Mouse (Mus musculus) kidney, embryonic 15.5 days (tissue): ENCODE data around the gene Endou. TPM values are rescaled to one million over a fixed set of nuclear protein-coding genes. Genes with fewer than 3 reads are reported as not detected.

Source experiments
- ATAC-seq: fragments of 200-750 bp; cut with Nextera tagmentation; replicated peaks from 2 replicates; pipeline ENCODE4 v1.8.0; 2017; ENCODE audit warnings: moderate TSS enrichment; ENCODE audit not compliant: low FRiP score
- H3K27ac ChIP-seq: fragments of 300-500 bp; sonication (generic); 2 replicates; pipeline ENCODE4 v1.5.1; 2015; ENCODE audit warnings: mild to moderate bottlenecking, inconsistent platforms
- H3K27me3 ChIP-seq: fragments of 300-500 bp; sonication (generic); 2 replicates; pipeline ENCODE4 v1.6.1; 2015; ENCODE audit warnings: inconsistent platforms
- H3K36me3 ChIP-seq: fragments of 300-500 bp; sonication (generic); 2 replicates; pipeline ENCODE4 v1.6.1; 2015; ENCODE audit warnings: inconsistent platforms
- H3K4me1 ChIP-seq: fragments of 300-500 bp; sonication (generic); 2 replicates; pipeline ENCODE4 v1.6.1; 2015; ENCODE audit warnings: inconsistent platforms
- H3K4me2 ChIP-seq: fragments of 300-500 bp; sonication (generic); 2 replicates; pipeline ENCODE4 v1.6.1; 2015; ENCODE audit warnings: moderate library complexity, mild to moderate bottlenecking, inconsistent platforms
- H3K4me3 ChIP-seq: fragments of 300-500 bp; sonication (generic); replicated peaks from 2 replicates; pipeline ENCODE4 v1.5.1; 2015; ENCODE audit warnings: mild to moderate bottlenecking, inconsistent platforms
- H3K9ac ChIP-seq: fragments of 300-500 bp; sonication (generic); 2 replicates; pipeline ENCODE4 v1.6.1; 2015; ENCODE audit warnings: mild to moderate bottlenecking, inconsistent platforms
- H3K9me3 ChIP-seq: fragments of 300-500 bp; sonication (generic); replicated peaks from 2 replicates; pipeline ENCODE4 v1.6.1; 2016; ENCODE audit warnings: inconsistent platforms
- WGBS: fragments of 180-500 bp; shearing (Covaris S2); methylation state at CpG from one replicate; pipeline ENCODE4 v1.1.7; 2015; ENCODE audit warnings: mixed read lengths; 5-methylcytosine and 5-hydroxymethylcytosine counted together
- polyA plus RNA-seq: library from polyadenylated mRNA; unstranded; fragments of >200 nt; fragmentation: Nextera tagmentation; extraction: Ambion mirVana; gene quantifications from 2 replicates; pipeline ENCODE4 v1.2.1, GENCODE M21; 2015

Endou gene
- polyA plus RNA-seq, 1 experiment from 2014 or later = 0.36 TPM

DNA sequence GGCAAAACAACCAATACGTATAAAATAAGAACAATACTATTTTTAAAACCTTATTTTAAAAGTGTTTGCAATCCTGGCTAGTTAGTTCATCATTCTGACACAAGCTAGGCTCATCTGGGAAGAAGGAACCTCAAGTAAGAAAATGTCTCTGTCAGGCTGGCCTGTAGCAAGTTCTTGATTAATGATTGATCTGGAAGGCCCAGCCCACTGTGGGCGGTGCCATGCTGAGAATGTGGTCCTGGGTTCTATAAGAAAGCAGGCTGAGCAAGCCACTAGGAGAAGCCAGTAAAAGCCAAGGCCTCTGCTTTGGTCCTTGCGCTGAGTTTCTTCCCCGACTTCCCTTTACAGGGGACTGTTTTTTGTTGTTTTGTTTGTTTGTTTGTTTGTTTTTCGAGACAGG lies 21.4 kb upstream of the Endou start:
- no peak for ATAC-seq
- Histone ChIP-seq H3K4me3 (no peak overlapping the region), H3K27me3 (no peaks in the 10 kb centered on the region), H3K4me1 (peaks cover 37% of the 10 kb centered on the region), H3K27ac (no peak overlapping the region), H3K9ac (no peak overlapping the region), H3K4me2 (no peak overlapping the region), H3K9me3 (no peaks in the 10 kb centered on the region), H3K36me3 (peaks cover 42% of the 10 kb centered on the region)
- 93% methylated on average over 5 of the region's 5 CpGs for WGBS

DNA sequence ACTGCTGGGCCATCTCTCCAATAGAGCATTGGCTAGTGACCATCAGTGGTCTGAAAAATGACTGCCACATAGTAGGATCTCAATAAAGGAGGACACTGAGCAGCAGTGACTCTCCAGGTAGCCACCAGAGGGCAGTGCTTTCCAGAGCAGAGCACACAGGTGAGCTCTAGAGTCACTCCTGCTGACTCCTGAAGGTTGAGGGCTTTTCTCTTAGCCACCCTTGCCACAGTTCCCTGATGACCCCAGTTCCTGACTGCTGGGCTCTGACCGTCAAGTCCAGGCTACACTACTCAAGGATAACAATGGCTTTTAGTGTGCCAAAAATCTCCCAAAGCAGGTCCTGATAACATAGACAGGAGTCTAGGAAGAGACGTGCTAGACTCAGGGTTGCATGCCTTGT lies 20.5 kb upstream of the Endou start:
- Histone ChIP-seq H3K4me2 (no peak overlapping the region), H3K4me1 (peaks cover 37% of the 10 kb centered on the region), H3K9ac (no peak overlapping the region), H3K9me3 (no peaks in the 10 kb centered on the region), H3K36me3 (peaks cover 42% of the 10 kb centered on the region), H3K27me3 (no peaks in the 10 kb centered on the region), H3K27ac (no peak overlapping the region), H3K4me3 (no peak overlapping the region)
- no peak for ATAC-seq
- 66% methylated on average over 2 of the region's 2 CpGs for WGBS

DNA sequence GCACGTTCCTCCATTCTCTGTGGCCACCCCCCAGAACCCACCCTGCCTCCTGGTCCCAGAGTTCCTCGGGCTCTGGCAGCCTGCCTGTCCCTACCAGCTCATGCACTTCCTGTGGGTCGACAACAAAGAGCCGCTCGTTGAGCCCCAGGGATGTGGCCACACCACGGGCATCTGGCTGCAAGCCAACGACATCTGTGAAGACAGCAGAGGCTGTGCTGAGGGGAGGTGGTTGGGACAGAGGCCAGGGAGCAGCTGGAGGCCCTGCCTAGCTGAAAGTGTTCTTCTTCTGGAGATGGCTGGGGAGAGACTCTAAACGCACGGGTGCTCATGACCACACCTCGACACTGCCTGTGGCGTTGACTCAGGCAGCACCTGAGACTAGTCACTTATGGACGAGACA lies 19.6 kb upstream of the Endou start:
- Histone ChIP-seq H3K27ac (peak overlapping the region; percentile 70), H3K4me1 (peaks cover 32% of the 10 kb centered on the region), H3K27me3 (no peaks in the 10 kb centered on the region), H3K4me3 (no peak overlapping the region), H3K9me3 (no peaks in the 10 kb centered on the region), H3K36me3 (peaks cover 48% of the 10 kb centered on the region), H3K9ac (no peak overlapping the region), H3K4me2 (peak overlapping the region; percentile 5; the same call in 1 of the 2 replicates)
- WGBS = 26% methylated on average over 12 of the region's 12 CpGs
- peak; percentile 75; the same call in 1 of the 2 replicates for ATAC-seq

DNA sequence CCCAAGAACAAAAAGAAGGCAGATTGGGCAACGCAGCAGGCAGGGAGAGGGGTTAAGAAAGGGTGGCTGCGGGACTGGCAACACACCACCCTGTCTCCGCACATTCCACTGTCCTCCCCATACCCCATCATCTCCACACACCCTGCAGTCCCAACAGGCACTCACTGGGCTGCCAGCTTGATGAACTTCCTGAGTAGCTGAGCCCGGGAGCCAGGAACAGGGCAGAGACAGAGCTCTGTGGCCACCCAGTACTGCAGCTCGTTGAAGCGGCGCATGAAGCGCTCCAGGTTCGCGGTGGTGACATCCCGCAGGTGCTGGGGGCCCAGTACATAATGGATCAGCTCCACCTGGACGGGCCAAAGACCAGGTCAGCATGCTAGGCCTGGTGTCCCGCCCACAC lies 18.7 kb upstream of the Endou start:
- Histone ChIP-seq H3K9me3 (no peaks in the 10 kb centered on the region), H3K27me3 (no peaks in the 10 kb centered on the region), H3K9ac (no peak overlapping the region), H3K4me3 (no peak overlapping the region), H3K36me3 (peaks cover 54% of the 10 kb centered on the region), H3K27ac (peak overlapping the region; percentile 70), H3K4me2 (no peak overlapping the region), H3K4me1 (peaks cover 29% of the 10 kb centered on the region)
- ATAC-seq = 0 out of 2 replicates have a peak, but pooled peaks have one; percentile 19
- WGBS = 77% methylated on average over 13 of the region's 13 CpGs

DNA sequence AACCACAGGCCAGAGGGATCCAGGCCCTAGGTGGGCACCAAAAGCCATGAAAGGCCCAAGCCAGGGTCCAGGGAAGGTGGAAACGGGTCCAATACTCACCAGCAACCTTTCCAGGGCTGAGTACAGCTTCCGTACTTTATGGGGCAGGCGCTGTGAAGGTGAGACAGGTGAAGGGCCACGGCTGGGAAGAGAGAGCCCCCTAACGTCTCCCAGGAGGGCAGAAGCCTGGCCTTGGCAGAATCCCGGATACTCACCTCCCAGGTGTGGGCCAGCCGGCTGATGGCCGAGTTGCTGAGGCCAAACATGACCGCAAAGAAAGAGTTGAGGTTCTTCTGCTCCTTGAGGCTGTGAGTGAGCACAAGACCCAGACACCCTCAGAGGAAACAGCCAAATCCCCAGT lies 18.3 kb upstream of the Endou start:
- WGBS = 91% methylated on average over 9 of the region's 9 CpGs
- Histone ChIP-seq H3K27me3 (no peaks in the 10 kb centered on the region), H3K4me1 (peaks cover 26% of the 10 kb centered on the region), H3K4me3 (no peak overlapping the region), H3K36me3 (peaks cover 54% of the 10 kb centered on the region), H3K4me2 (no peak overlapping the region), H3K9ac (no peak overlapping the region), H3K9me3 (no peaks in the 10 kb centered on the region), H3K27ac (no peak overlapping the region)
- ATAC-seq = no peak

DNA sequence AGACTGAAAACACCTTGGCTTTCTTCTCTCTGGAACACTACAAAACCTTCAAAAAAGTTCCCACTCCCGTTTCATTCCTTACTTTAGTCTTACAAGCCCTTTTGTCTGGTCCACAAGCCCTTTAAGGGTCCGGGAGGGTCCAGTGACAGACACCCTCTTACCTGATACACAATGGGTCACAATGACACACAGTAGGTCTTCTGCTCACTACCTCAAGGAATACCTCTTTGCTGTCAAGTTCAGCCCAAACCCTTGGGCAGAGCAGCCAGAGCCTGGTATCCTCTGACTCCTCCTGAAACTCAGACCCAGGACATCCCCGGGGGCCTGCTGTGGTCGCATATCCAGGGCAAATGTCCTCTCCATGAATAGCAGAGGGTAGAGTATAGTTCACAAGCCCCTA lies 17.8 kb upstream of the Endou start:
- H3K4me2 ChIP-seq = no peak overlapping the region
- no peak overlapping the region for H3K9ac ChIP-seq
- no peak overlapping the region for H3K4me3 ChIP-seq
- no peaks in the 10 kb centered on the region for H3K9me3 ChIP-seq
- WGBS = 90% methylated on average over 4 of the region's 4 CpGs
- H3K4me1 ChIP-seq = peaks cover 22% of the 10 kb centered on the region
- H3K36me3 ChIP-seq = peaks cover 59% of the 10 kb centered on the region
- ATAC-seq = no peak
- H3K27me3 ChIP-seq = no peaks in the 10 kb centered on the region
- no peak overlapping the region for H3K27ac ChIP-seq

DNA sequence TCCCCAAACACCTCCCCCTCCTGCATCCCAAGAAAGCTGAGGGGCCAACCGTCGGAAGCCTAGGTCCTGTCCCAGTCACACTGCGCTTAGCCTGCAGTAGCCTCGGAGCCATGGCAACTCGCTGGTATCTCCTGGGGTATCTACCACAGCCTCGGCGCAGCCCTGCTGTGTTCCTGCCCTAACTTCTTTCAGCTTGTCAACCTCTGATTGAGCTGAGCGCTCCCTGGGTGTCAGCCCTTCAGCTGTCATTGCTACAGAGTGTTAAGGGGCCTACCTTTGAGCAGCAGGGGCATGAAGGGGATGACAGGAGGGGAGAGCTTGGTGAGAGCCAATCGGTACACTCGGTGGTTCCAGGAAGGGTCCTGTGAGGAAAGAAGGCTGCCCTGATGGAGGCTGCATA lies 17.2 kb upstream of the Endou start:
- H3K4me1 ChIP-seq = peaks cover 22% of the 10 kb centered on the region
- H3K9ac ChIP-seq = no peak overlapping the region
- no peaks in the 10 kb centered on the region for H3K9me3 ChIP-seq
- no peak overlapping the region for H3K27ac ChIP-seq
- 70% methylated on average over 10 of the region's 10 CpGs for WGBS
- H3K4me3 ChIP-seq = no peak overlapping the region
- no peak for ATAC-seq
- no peaks in the 10 kb centered on the region for H3K27me3 ChIP-seq
- no peak overlapping the region for H3K4me2 ChIP-seq
- H3K36me3 ChIP-seq = peaks cover 55% of the 10 kb centered on the region

DNA sequence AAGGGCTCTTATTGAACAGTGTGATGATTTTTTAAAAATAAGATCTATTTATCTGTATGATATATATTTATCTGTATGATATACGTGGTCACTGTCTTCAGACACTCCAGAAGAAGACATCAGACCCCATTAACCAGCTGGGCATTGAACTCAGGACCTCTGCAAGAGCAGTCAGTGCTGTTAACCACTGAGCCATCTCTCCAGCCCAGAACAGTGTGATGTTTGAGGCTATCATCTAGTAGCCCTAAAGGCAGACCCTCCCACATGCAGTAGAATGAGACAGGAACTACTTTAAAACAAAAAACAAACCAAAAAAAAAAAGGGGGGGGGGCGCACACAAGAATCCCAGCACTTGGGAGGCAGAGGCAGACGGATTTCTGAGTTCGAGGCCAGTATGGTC lies 16.3 kb upstream of the Endou start:
- Histone ChIP-seq H3K9me3 (no peaks in the 10 kb centered on the region), H3K4me3 (no peak overlapping the region), H3K27ac (no peak overlapping the region), H3K9ac (no peak overlapping the region), H3K4me2 (no peak overlapping the region), H3K36me3 (peaks cover 50% of the 10 kb centered on the region), H3K4me1 (peaks cover 22% of the 10 kb centered on the region), H3K27me3 (no peaks in the 10 kb centered on the region)
- 87% methylated on average over 4 of the region's 4 CpGs for WGBS
- no peak for ATAC-seq

DNA sequence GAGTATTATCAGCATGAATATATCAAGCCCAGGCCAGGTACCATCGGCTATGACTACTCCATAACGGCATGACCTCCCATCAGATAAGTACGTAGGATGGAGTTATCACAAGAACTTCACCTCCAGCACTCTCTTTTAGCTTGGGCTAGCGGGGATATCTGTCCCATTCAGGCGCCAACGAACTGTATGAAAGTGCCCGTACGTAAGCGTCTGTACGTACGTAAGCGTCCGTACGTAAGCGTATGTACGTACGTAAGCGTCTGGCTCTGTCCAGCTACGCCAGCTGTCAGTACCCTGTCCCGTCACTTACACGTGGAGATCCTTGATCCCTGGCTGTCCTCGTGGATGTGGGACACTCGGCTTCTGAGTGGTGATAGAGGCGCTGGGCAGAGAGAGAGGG lies 15.6 kb upstream of the Endou start:
- H3K4me2 ChIP-seq = no peak overlapping the region
- no peaks in the 10 kb centered on the region for H3K27me3 ChIP-seq
- no peak overlapping the region for H3K27ac ChIP-seq
- ATAC-seq = no peak
- no peak overlapping the region for H3K9ac ChIP-seq
- 93% methylated on average over 24 of the region's 24 CpGs for WGBS
- peaks cover 50% of the 10 kb centered on the region for H3K36me3 ChIP-seq
- H3K4me1 ChIP-seq = peaks cover 22% of the 10 kb centered on the region
- no peak overlapping the region for H3K4me3 ChIP-seq
- no peaks in the 10 kb centered on the region for H3K9me3 ChIP-seq

DNA sequence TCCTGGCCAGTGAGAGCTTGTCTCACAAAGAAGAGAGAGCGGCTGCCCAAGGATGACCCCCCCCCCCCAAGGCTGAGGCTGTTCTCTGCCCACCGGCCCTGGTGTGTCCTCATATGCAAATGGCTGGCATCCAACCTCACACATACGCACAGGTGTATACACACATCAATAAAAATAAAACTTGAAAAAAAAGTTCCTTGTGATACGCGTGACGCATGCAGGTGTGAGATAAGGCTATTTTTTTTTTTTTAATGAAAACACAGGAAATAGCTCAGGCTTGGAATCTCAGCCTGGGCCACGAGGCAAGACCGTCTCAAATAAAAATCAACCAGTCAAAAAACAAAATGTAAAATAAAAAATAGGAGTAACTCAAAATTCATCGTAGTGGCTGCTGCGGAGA lies 15.1 kb upstream of the Endou start:
- H3K9ac ChIP-seq = no peak overlapping the region
- no peaks in the 10 kb centered on the region for H3K9me3 ChIP-seq
- H3K4me2 ChIP-seq = no peak overlapping the region
- ATAC-seq = no peak
- no peak overlapping the region for H3K4me3 ChIP-seq
- H3K36me3 ChIP-seq = peaks cover 50% of the 10 kb centered on the region
- WGBS = 89% methylated on average over 10 of the region's 10 CpGs
- no peaks in the 10 kb centered on the region for H3K27me3 ChIP-seq
- H3K27ac ChIP-seq = no peak overlapping the region
- H3K4me1 ChIP-seq = peaks cover 22% of the 10 kb centered on the region

DNA sequence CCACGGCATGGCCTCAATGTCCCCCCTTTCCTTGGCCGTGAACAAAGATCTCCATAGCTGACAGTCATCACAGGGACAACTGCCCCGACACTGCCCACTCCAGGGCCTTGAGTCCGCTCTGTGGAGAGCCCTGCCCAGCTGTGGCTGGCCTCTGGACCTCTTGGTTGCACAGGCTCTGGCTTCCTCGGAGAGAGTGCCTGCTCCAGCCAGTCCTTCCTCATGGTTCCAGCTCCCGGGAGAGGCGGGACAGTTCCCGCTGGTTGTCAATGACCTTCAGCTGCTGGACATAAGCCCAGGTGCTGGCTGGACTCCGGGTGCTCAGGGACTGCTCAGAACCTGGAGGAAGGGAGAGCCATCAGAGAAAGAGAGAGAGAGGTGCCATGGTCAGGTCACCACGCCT lies 14.2 kb upstream of the Endou start:
- no peaks in the 10 kb centered on the region for H3K27me3 ChIP-seq
- no peaks in the 10 kb centered on the region for H3K9me3 ChIP-seq
- peaks cover 13% of the 10 kb centered on the region for H3K4me1 ChIP-seq
- no peak overlapping the region for H3K4me2 ChIP-seq
- ATAC-seq = no peak; the same call in 1 of the 2 replicates
- no peak overlapping the region for H3K9ac ChIP-seq
- peaks cover 50% of the 10 kb centered on the region for H3K36me3 ChIP-seq
- H3K4me3 ChIP-seq = no peak overlapping the region
- peak overlapping the region; percentile 2; the same call in 1 of the 2 replicates for H3K27ac ChIP-seq
- 69% methylated on average over 10 of the region's 10 CpGs for WGBS

DNA sequence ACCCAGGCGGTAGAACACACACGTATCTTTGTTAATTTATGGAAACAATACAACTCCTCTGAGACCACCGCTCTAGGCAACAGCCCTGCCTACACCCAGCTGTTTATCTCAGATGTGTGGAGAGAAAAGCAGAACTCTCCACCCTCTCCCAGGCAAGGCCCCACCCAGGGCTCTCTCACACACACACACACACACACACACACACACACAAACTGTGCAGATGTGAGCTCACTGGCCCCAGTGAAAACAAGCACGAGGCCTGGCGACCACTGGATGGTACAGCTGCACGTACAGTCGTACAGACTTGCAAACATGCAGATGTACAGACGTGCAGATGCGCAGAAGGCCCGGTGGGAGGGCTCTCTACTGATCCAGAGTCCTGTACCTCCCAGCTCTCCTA lies 13.8 kb upstream of the Endou start:
- Histone ChIP-seq H3K9ac (no peak overlapping the region), H3K4me2 (no peak overlapping the region), H3K9me3 (no peaks in the 10 kb centered on the region), H3K27me3 (no peaks in the 10 kb centered on the region), H3K36me3 (peaks cover 50% of the 10 kb centered on the region), H3K4me1 (peaks cover 9% of the 10 kb centered on the region; the same call in 1 of the 2 replicates), H3K4me3 (no peak overlapping the region), H3K27ac (peak overlapping the region; percentile 2; the same call in 1 of the 2 replicates)
- ATAC-seq = no peak
- WGBS = 55% methylated on average over 10 of the region's 10 CpGs

DNA sequence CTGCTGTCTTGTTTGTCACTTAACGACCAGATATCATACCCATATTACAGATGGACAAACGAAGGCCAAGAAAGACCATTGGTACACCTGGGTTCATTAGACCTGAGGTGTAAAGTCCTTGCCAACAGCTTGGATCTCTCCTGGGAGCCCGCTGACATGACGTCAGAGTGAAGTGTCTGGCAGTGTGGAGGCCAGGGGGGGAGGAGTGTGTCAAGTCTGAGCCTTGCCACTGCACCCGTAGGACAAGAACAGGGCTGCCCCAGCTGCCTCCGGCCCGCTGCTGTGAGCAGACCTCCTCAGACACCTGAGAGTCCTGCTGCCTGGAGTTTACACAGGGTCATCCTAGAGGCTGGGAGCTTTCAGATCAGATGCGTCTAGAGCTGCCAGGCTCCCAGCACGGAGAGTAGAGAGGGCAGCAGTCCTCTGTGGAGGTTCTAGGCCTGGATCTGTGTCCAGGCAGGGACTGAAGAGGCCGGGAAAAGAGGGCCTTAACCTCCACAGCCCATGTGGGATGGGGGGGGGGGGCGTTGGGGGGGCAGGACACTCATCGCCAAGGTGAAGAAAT lies 12.9 kb upstream of the Endou start:
- ATAC-seq = peak; percentile 18; the same call in 1 of the 2 replicates
- H3K27ac ChIP-seq = no peak overlapping the region
- no peak overlapping the region for H3K4me3 ChIP-seq
- no peaks in the 10 kb centered on the region for H3K9me3 ChIP-seq
- no peak overlapping the region for H3K9ac ChIP-seq
- H3K27me3 ChIP-seq = no peaks in the 10 kb centered on the region
- H3K4me1 ChIP-seq = peaks cover 6% of the 10 kb centered on the region; the same call in 1 of the 2 replicates
- 57% methylated on average over 12 of the region's 12 CpGs for WGBS
- H3K36me3 ChIP-seq = peaks cover 43% of the 10 kb centered on the region
- H3K4me2 ChIP-seq = no peak overlapping the region
